Mouse (Mus musculus) CH12.LX (cell line): ENCODE measurements around the gene Fgfr2. TPM values are rescaled to one million over a fixed set of nuclear protein-coding genes. Genes with fewer than 3 reads are reported as not detected.

Experiments used
- DNase-seq: peaks from one replicate; pipeline ENCODE4 v3.0.0-alpha.2; 2013; ENCODE audit errors: extremely low read depth
- H3K27ac ChIP-seq: 2 replicates; pipeline ENCODE4 v1.5.1; 2012; ENCODE audit warnings: low read depth, mild to moderate bottlenecking, control low read depth, moderate library complexity; ENCODE audit not compliant: insufficient read depth
- H3K27me3 ChIP-seq: replicated peaks from 2 replicates; pipeline ENCODE3; 2012; ENCODE audit warnings: inconsistent platforms
- H3K36me3 ChIP-seq, 2 experiments: replicated peaks in 1 of 2; 2 replicates each; pipeline versions ENCODE3 to v1.6.1; 2012; ENCODE audit warnings: inconsistent platforms in 1 of 2, low read length in 1 of 2, mild to moderate bottlenecking in 1 of 2, mixed read lengths in 1 of 2, moderate library complexity in 1 of 2; ENCODE audit not compliant: control insufficient read depth in 1 of 2, insufficient read depth in 1 of 2
- H3K4me1 ChIP-seq, 2 experiments: 2 replicates each; pipeline ENCODE4 v1.6.1; 2012; ENCODE audit warnings: inconsistent platforms in 1 of 2, moderate library complexity in 1 of 2; ENCODE audit not compliant: insufficient read depth in 2 of 2, control insufficient read depth in 1 of 2
- H3K4me2 ChIP-seq: 2 replicates; pipeline ENCODE4 v1.6.1; 2012; ENCODE audit warnings: low read depth, mild to moderate bottlenecking, control low read depth; ENCODE audit not compliant: poor library complexity, insufficient read depth, severe bottlenecking
- H3K4me3 ChIP-seq, 3 experiments: fragments of 150-350 bp in 1 of 3; sonication (generic) in 1 of 3; replicated peaks in 1 of 3; 2 replicates each; pipeline versions ENCODE3 to v1.5.1; 2011 to 2012; ENCODE audit warnings: low read depth in 2 of 3, low read length in 2 of 3, mild to moderate bottlenecking in 2 of 3, moderate library complexity in 2 of 3, control low read depth in 1 of 3, improper control_type of control experiment in 1 of 3, inconsistent platforms in 1 of 3, mixed read lengths in 1 of 3; ENCODE audit not compliant: poor library complexity in 1 of 3
- H3K79me2 ChIP-seq: replicated peaks from 2 replicates; pipeline ENCODE4 v1.6.1; 2012; ENCODE audit warnings: mild to moderate bottlenecking, moderate library complexity; ENCODE audit not compliant: control insufficient read depth, poor library complexity, insufficient read depth, severe bottlenecking; ENCODE audit errors: extremely low read depth
- H3K9ac ChIP-seq: 2 replicates; pipeline ENCODE4 v1.6.1; 2012; ENCODE audit warnings: low read depth, mild to moderate bottlenecking, control low read depth, moderate library complexity; ENCODE audit not compliant: insufficient read depth
- H3K9me3 ChIP-seq: replicated peaks from 2 replicates; pipeline ENCODE3; 2012; ENCODE audit warnings: low read length, inconsistent platforms, mixed read lengths
- BHLHE40 ChIP-seq: IDR thresholded peaks from 2 replicates; pipeline ENCODE4 v1.6.1; 2011; ENCODE audit warnings: mild to moderate bottlenecking, low read depth, low read length, improper control_type of control experiment
- CHD1 ChIP-seq: IDR thresholded peaks from 2 replicates; pipeline ENCODE4 v1.6.1; 2012; ENCODE audit warnings: low read depth, low read length, improper control_type of control experiment, inconsistent platforms
- CHD2 ChIP-seq: IDR thresholded peaks from 2 replicates; pipeline ENCODE4 v1.6.1; 2011; ENCODE audit warnings: low read length, improper control_type of control experiment
- CTCF ChIP-seq, 2 experiments: IDR thresholded peaks in 1 of 2; conservative IDR thresholded peaks in 1 of 2; 2 replicates each; pipeline ENCODE4 v1.5.1; 2011 to 2012; ENCODE audit warnings: low read depth in 2 of 2, low read length in 2 of 2, improper control_type of control experiment in 1 of 2, inconsistent platforms in 1 of 2, mild to moderate bottlenecking in 1 of 2, moderate library complexity in 1 of 2
- E2F4 ChIP-seq: IDR thresholded peaks from 2 replicates; pipeline ENCODE4 v1.6.1; 2011; ENCODE audit warnings: low read depth, low read length, improper control_type of control experiment; ENCODE audit not compliant: insufficient replicate concordance
- ELF1 ChIP-seq: IDR thresholded peaks from 2 replicates; pipeline ENCODE4 v1.6.1; 2014; ENCODE audit warnings: low read depth, mild to moderate bottlenecking, inconsistent platforms, low read length, improper control_type of control experiment
- EP300 ChIP-seq: IDR thresholded peaks from 2 replicates; pipeline ENCODE4 v1.6.1; 2011; ENCODE audit warnings: low read length, improper control_type of control experiment
- HCFC1 ChIP-seq: IDR thresholded peaks from 2 replicates; pipeline ENCODE4 v1.6.1; 2012; ENCODE audit warnings: low read depth, mild to moderate bottlenecking, inconsistent platforms, low read length, improper control_type of control experiment
- IRF4 ChIP-seq: IDR thresholded peaks from 2 replicates; pipeline ENCODE4 v1.6.1; 2014; ENCODE audit warnings: low read depth, mild to moderate bottlenecking, inconsistent platforms, low read length, improper control_type of control experiment
- JUND ChIP-seq: conservative IDR thresholded peaks from 2 replicates; pipeline ENCODE4 v1.6.1; 2011; ENCODE audit warnings: low read depth, low read length, improper control_type of control experiment
- MAFK ChIP-seq: IDR thresholded peaks from 2 replicates; pipeline ENCODE4 v1.6.1; 2011; ENCODE audit warnings: low read length, improper control_type of control experiment; ENCODE audit not compliant: insufficient replicate concordance
- MYC ChIP-seq: IDR thresholded peaks from 2 replicates; pipeline ENCODE4 v1.6.1; 2011; ENCODE audit warnings: low read depth, mild to moderate bottlenecking, improper control_type of control experiment, low read length
- NRF1 ChIP-seq: IDR thresholded peaks from 2 replicates; pipeline ENCODE4 v1.6.1; 2014; ENCODE audit warnings: low read depth, mild to moderate bottlenecking, inconsistent platforms, low read length, improper control_type of control experiment, moderate library complexity
- PAX5 ChIP-seq: IDR thresholded peaks from 2 replicates; pipeline ENCODE4 v1.6.1; 2012; ENCODE audit warnings: low read length, inconsistent platforms, mixed read lengths
- POLR2AphosphoS2 ChIP-seq: IDR thresholded peaks from 2 replicates; pipeline ENCODE4 v1.6.1; 2011; ENCODE audit warnings: low read depth, low read length, improper control_type of control experiment
- SMC3 ChIP-seq: IDR thresholded peaks from 2 replicates; pipeline ENCODE4 v1.6.1; 2011; ENCODE audit warnings: low read depth, low read length, improper control_type of control experiment
- TBP ChIP-seq: conservative IDR thresholded peaks from 2 replicates; pipeline ENCODE4 v1.6.1; 2011; ENCODE audit warnings: low read depth, low read length, improper control_type of control experiment
- TCF12 ChIP-seq: IDR thresholded peaks from 2 replicates; pipeline ENCODE4 v1.6.1; 2014; ENCODE audit warnings: low read depth, mild to moderate bottlenecking, inconsistent platforms, low read length, improper control_type of control experiment
- UBTF ChIP-seq: IDR thresholded peaks from 2 replicates; pipeline ENCODE4 v1.6.1; 2012; ENCODE audit warnings: low read depth, mild to moderate bottlenecking, inconsistent platforms, low read length, improper control_type of control experiment, moderate library complexity
- USF2 ChIP-seq: conservative IDR thresholded peaks from 2 replicates; pipeline ENCODE4 v1.6.1; 2011; ENCODE audit warnings: low read depth, low read length, improper control_type of control experiment
- dilution Hi-C: fragments of 300-500 bp; cut with MboI; formaldehyde crosslinking; loops from 2 replicates; pipeline ENCODE4 v1.14.3; 2020; ENCODE audit warnings: low sequenced_read_pairs; ENCODE audit not compliant: extremely low pct_unique_long_range_greater_than_20kb, extremely low pct_ligation_motif_present
- in situ Hi-C: fragments of 300-500 bp; cut with MboI; formaldehyde crosslinking; loops from 3 replicates; pipeline ENCODE4 v1.14.3; 2019; ENCODE audit warnings: low sequenced_read_pairs, low pct_ligation_motif_present, low pct_unique_long_range_greater_than_20kb, mixed read lengths
- polyA plus RNA-seq: library from polyadenylated mRNA; unstranded; fragments of >175 nt; gene quantifications from 2 replicates; pipeline ENCODE4 v1.2.1, GENCODE M21; 2012; ENCODE audit warnings: low read depth; ENCODE audit not compliant: insufficient read length
- total RNA-seq, 2 experiments: library from RNA; depleted of rRNA; stranded (reverse); fragments of 300-350 nt in 1 of 2; fragments of >200 nt in 1 of 2; gene quantifications; 2 replicates each; pipeline ENCODE4 v1.2.3; 2012 to 2014

Gene Fgfr2
- total and polyA plus RNA-seq, 3 experiments: not detected

- Histone ChIP-seq H3K79me2 (no peaks in the 10 kb centered on the region), H3K27me3 (peaks cover 85% of the 10 kb centered on the region), H3K9ac (no peak overlapping the region), H3K36me3 (no peaks in the 10 kb centered on the region), H3K4me1 (no peaks in the 10 kb centered on the region), H3K27ac (no peak overlapping the region), H3K4me2 (no peak overlapping the region), H3K9me3 (no peaks in the 10 kb centered on the region), H3K4me3 (no peak overlapping the region)
- dilution Hi-C loops: no loop called here
- TF ChIP-seq USF2 (no peak), MYC (no peak), UBTF (no peak), PAX5 (no peak), CTCF (conservative IDR thresholded peaks at IDR 0.05 in 1 of 2, IDR thresholded peaks at IDR 0.05 in 1 of 2; ENCODE audit: low read depth in 2 of 2, low read length in 2 of 2) (no peak), IRF4 (no peak), CHD2 (no peak), ELF1 (no peak), BHLHE40 (no peak), EP300 (no peak), SMC3 (no peak), E2F4 (no peak), JUND (no peak), TBP (no peak), HCFC1 (no peak), TCF12 (no peak), CHD1 (no peak), MAFK (no peak), POLR2AphosphoS2 (no peak), NRF1 (no peak)
- no peak for DNase-seq
- in situ Hi-C loops: no loop called here
Observed at GRCm38 (mm10) chr7:130195081-130195480, 2928.1 kb downstream of the Fgfr2 start.

- Histone ChIP-seq H3K4me2 (no peak overlapping the region), H3K36me3 (no peaks in the 10 kb centered on the region), H3K9ac (no peak overlapping the region)
- in situ Hi-C loops: no loop called here
- no peak for TF ChIP-seq TBP
- TF ChIP-seq, all 38 proteins: peak for 0
- no peak for DNase-seq
- Histone ChIP-seq H3K27me3 (peaks cover 72% of the 10 kb centered on the region), H3K79me2 (no peaks in the 10 kb centered on the region), H3K4me1 (no peaks in the 10 kb centered on the region), H3K27ac (no peak overlapping the region), H3K4me3 (no peak overlapping the region), H3K9me3 (no peaks in the 10 kb centered on the region)
- dilution Hi-C loops: no loop called here
Observed at GRCm38 (mm10) chr7:130190329-130190975, 2932.7 kb downstream of the Fgfr2 start.
